Mouse (Mus musculus): Measurements from ENCODE around the gene Msi2.

DNA sequence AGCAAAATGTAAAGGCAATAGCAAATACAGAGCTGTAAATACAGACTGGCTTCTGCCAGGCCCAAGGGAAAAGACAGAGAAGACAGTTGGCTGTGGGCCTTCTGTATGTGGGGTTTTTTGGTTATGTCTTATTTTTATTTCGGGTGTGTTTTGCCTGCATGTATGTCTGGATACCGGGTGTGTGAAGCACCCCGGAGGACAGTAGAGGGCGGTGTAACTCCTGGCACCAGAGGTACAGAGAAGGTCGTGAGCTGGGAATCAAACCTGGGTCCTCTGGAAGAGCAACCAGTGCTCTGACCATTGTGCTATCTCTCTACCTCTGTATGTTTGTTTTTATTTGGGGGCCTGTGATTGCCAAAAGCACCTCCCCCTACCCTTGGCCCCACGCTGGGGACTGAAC lies 288.6 kb downstream of the Msi2 start:
- TF ChIP-seq CTCF (IDR thresholded peaks at IDR 0.05; ENCODE audit: extremely low read depth, insufficient read depth, insufficient read length, insufficient replicate concordance) (no peak), POLR2A (IDR thresholded peaks at IDR 0.05; ENCODE audit: low read depth, low read length) (no peak)
